Mouse (Mus musculus): ENCODE results near the gene Tnn. TPM values are rescaled to one million over a fixed set of nuclear protein-coding genes. Genes with fewer than 3 reads are reported as not detected.
A peak's percentile ranks its signal among the peaks of the same experiment; 100 is the strongest.

Tnn gene
- total RNA-seq, 2 experiments from 2014 or later: not detected

DNA sequence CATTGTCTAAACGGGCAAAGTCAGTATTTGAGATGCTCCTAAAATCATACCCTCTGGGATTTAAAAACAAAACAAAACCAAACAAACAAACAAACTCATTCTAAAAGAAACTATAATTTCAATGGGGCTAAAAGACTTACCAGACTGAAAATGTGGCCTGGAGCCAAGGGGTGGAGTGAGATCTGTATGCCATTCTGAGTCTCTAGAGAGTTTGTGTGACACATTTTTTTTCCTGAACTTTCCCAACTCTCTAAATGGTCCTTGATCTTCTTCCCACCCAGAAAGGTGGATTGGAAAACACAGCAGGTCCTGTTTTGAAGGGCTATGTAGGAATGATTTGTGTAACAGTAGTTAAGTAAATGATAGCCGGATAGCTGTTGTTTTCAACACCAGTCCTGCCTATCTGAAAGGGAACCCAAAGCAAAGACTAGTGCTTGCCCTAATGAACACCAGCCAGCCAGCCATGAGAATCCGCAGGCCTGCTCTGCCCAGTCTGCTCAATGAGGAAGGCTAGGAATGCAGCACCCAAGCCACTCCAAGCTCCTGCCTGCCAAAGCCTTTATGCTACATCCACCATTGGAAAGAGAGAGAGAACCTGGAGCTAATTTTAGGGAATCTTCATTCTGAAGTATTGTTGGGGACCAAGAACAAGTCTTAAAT, 108.2 kb downstream of the Tnn start:
- ATAC-seq (replicated peaks; ENCODE audit: poor library complexity, severe bottlenecking): no peak

DNA sequence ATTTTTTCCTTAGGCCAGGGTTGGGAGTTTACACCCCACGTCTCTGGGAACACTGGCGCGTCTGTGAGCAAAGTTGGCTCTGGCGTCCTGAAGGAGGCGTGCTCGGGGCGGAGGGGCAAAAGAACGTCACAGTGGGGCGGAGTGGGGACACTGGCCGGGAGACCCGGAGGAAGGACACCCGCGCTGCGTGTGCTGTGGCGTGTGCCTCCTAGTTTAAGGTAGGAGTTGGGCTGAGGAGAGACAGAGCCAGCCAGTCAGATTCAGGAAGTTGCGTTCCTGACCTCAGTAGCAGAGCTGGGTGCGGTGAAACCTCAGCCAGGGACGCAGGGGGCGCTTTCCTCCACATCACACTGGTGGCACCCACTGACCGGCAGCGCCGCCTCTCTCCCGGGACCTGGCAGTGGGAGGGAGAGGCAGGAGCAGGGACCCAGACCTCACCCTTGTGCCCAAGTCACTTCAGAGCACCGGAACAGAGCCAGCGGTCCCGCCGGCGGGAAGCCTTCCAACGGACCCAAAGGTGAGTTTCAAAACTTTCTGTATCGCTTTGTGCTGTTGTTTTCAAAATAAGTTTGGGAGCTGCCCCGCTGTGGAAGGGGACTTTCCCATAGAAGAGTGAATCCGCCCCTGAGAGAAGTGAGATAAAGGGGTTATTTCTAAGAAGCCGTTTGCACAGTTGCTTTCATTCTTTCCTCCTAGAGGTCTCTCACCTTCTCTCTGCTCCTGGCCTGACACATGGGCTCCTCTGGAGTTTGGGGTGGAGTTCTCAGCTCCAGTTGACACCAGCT, 109.0 kb downstream of the Tnn start, which contains the start of gene 4930523C07Rik:
Gene 4930523C07Rik, plus strand, starts transcription at position 146 of the 785 bp plus-strand sequence.
- ATAC-seq (replicated peaks; ENCODE audit: poor library complexity, severe bottlenecking): peak; percentile 79

DNA sequence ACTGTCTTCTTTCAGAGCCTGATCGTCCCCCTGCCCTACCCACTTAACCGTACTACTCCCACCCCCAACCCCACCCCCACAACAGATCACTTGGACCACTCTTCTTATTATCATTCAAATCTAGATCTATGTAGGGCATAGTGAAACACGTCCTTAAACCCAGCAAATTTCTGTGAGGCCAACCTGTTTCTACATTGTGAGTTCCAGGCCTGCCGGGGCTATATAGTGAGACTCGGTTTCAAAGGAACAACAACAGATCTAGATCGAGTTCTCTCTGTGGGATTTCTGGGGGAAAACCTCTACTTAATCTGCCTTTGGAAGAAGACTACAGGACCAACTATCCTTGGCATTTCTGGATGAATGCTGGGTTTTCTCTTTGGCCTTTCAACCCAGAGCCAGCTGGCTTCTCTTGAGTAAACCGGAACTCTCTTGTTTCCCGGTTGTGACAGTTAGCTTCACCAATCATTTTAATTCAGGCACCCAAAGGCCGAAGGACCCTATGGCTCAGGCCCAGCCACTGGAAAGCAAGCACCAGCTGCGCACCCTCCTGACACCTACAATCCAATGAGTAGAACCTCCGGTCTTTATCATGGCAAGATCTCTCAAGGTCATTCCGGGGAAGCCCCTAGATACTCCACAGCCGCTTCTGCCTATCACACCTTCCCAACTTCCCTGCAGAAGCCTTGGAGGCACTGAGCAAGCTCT, 110.0 kb downstream of the Tnn start:
- no peak for ATAC-seq (replicated peaks; ENCODE audit: poor library complexity, severe bottlenecking)

DNA sequence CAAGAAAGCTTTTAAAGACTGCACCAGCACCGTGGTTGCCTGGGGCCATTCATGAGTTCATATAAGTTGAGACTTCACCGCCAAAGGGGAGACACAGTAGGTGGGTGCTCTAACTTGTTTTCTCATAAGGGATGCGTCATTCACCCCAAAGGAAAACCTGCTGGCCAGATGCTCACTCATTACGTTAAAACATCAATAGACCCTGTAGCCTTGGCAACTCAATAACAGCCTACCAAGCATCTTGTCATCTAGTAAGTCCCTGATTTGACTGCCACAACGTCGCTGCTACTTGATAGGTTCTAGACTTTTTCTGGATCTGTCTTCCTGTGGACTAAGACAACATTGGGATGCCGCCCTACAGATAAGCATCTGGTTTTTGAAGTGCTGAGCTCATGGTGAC, 111.0 kb downstream of the Tnn start:
- ATAC-seq (replicated peaks; ENCODE audit: poor library complexity, severe bottlenecking): no peak

DNA sequence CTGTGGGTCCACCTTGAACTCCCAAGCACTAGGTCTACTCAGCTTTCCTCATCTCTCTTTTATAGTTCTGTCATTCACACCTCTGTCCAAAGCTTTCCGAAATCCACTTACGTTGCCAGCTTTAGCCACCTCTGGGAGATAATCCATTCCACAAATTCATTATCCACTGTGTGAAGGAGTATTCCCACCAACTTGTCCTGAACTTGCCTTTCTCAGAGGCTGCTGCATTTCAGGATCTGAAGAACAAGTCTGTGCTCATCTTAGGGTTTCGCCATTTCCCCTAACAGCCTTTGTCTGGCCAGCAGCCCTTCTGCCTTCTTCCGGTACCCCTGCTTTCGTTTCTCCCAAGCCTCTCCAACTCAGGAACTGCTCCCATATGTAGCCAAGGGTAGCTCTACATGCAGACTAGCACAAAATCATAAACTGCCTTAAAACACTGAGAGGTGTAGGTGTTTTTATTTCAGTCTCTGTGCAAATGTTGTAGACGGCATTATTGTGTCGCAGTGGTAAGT, 112.1 kb downstream of the Tnn start:
- ATAC-seq (replicated peaks; ENCODE audit: poor library complexity, severe bottlenecking): peak; percentile 51

DNA sequence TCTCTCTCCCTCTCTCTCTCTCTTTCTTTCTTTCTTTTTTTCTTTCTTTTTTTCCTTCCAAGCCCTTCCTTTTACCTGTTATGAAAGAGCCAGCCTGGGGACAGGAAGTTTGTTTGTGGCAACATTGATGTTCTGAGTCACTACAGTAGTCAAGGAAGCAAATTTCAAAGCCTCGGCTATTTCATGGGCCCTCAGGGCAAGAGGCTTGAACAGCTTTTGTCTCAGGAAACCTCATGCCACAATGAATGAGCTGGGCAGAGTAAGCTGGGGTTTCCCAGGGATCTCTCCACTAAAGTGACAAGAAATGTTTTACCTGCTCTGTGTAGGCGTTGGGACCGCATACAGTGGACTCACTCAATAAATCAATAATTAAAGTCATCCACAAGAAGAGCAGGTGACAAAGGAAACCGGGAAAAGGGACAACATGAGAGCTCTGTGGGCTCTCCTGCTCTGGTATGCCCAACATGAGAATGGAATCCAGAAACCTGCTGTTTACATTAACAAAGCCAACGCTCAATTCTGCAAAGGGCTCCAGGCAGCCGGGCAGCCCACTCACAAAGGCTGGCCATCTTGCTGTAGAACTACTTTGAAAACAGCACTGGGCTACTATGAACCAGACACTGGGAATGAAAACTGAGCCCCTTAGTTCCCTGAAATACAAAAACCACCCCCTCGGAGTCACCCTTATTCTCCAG, 113.3 kb downstream of the Tnn start:
- ATAC-seq (replicated peaks; ENCODE audit: poor library complexity, severe bottlenecking): peak; percentile 21

DNA sequence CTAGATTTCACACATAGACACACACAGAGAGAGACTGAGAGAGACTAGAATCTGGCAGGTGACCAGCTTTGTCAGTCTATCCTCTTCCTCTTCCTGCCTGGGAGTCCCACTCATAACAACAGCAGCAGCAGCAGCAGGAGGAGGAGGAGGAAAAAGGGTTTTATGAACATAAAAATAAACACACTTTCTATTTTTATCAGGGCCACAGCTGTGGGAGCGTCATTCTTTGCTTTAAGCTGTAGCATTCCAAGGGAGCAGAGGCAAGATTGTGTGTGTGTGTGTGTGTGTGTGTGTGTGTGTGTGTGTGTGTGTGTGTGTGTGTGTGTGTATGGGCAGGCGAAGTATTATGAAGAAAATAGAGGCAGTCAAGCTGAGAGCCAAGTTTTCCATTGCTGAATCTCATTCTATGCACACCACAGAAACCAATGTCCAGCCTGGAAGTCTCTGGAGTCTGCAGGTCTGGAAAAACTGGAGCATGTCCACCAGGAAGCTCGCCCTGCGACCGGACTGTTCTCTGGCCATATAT, 116.3 kb downstream of the Tnn start:
- ATAC-seq (replicated peaks; ENCODE audit: poor library complexity, severe bottlenecking): peak; percentile 26; the same call in 1 of the 2 replicates

DNA sequence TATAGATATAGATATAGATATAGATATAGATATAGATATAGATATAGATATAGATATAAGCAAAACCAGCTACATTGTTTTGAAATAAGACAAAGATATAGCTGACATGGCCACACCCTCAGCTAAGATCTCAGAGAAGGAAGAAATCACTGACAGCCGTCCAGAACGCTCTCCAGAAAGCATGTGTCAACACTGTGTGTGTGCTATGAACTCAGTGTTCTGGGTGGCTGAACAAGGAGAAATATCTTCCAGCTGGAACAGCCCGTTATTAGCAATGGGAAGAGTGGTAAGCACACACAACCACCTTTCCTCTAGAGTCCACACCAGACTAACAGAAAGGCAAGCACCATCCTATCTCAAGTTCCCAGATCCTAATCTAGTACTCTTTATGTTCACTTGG, 117.8 kb downstream of the Tnn start:
- no peak for ATAC-seq (replicated peaks; ENCODE audit: poor library complexity, severe bottlenecking)

Other genes starting within 250 kb of the Tnn start
- 22.9 and 28.4 TPM in 2 replicates for gene 4930523C07Rik, start 109.2 kb downstream of the Tnn start, total RNA-seq (2014; fragmentation: Nextera tagmentation)
- gene 4930523C07Rik, start 109.2 kb downstream of the Tnn start, total RNA-seq (2017): 53.9 and 82.3 TPM in 2 replicates
- gene Mrps14, start 41.6 kb upstream of the Tnn start, total RNA-seq (2014; fragmentation: Nextera tagmentation): 119 and 171 TPM in 2 replicates
- gene Mrps14, start 41.6 kb upstream of the Tnn start, total RNA-seq (2017): 157 and 194 TPM in 2 replicates
- gene Cacybp, start 59.3 kb upstream of the Tnn start, total RNA-seq (2014; fragmentation: Nextera tagmentation): 161 and 188 TPM in 2 replicates
- gene Cacybp, start 59.3 kb upstream of the Tnn start, total RNA-seq (2017): 288 and 319 TPM in 2 replicates